Mouse (Mus musculus): Measurements from ENCODE around the gene Tomt.

Gene Tomt

GRCm38 (mm10) chr7:101900331-101901097 lies 5.6 kb downstream of the Tomt start:
- DNase-seq = no peak

- DNase-seq = peak; percentile 95
Measured at GRCm38 (mm10) chr7:101896104-101897066, 9.8 kb downstream of the Tomt start.

DNA sequence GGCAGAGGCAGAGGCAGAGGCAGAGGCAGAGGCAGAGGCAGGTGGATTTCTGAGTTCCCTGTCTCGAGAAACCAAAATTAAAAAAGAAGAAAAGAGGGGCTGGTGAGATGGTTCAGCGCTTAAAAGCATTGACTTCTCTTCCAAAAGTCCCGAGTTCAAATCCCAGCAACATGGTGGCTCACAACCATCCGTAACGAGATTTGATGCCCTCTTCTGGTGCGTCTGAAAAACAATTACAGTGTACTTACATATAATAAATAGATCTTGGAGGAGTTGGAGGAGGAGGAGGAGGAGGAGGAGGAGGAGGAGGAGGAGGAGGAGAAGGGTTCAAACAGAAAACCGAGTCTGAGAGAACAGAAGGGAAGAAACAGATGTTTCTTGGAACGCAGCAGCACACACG lies 10.5 kb downstream of the Tomt start:
- no peak for DNase-seq

- no peak for DNase-seq
Measured at GRCm38 (mm10) chr7:101888460-101888859, 17.7 kb downstream of the Tomt start.

- DNase-seq = no peak
Measured at GRCm38 (mm10) chr7:101886274-101886673, 19.9 kb downstream of the Tomt start.

DNA sequence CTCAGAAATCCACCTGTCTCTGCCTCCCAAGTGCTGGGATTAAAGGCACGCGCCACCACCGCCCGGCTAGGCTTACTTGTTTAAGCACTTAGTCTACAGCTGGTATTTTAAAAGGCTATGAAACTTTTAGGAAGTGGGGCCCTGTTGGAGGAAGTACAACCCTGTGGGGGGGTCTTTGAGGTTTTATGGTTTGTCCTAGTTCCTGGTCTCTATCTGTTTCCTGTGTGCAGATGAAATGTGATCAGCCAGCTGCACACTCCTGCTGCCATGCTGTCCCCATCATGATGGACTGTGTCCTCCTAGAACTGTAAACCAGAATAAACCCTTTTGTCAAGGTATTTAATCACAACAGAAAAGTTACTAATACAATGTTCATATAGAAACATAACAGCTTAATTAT lies 22.0 kb downstream of the Tomt start:
- DNase-seq = no peak

GRCm38 (mm10) chr7:101882413-101883154 lies 23.6 kb downstream of the Tomt start:
- DNase-seq = no peak

GRCm38 (mm10) chr7:101880855-101881254 lies 25.3 kb downstream of the Tomt start:
- DNase-seq = no peak

GRCm38 (mm10) chr7:101875978-101876377 lies 30.2 kb downstream of the Tomt start:
- DNase-seq = no peak

GRCm38 (mm10) chr7:101871296-101871695 lies 34.9 kb downstream of the Tomt start:
- DNase-seq = no peak

DNA sequence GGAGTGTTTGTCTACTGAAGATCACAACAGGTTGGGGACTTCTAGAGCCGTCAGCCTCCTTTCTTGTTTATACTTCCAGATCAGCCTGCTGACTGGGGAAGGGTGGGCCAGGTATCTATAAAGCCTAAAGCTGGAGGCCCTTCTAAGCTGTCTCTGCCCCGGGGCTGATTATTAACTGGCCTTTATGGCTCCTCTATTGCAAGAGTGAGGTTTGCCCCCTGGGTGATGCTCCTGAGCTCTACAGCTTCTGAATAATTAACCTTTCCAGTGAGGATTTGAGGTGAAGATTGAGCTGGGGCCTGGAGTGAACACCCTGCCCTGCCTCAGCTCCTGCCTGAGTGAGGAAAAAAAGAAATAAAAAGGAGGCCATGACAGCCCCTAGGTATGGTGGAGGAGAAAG lies 35.5 kb downstream of the Tomt start, which contains the start of gene Folr1:
Gene Folr1, minus strand, starts transcription at position 160 of the 400 bp plus-strand sequence.
- DNase-seq = no peak

DNA sequence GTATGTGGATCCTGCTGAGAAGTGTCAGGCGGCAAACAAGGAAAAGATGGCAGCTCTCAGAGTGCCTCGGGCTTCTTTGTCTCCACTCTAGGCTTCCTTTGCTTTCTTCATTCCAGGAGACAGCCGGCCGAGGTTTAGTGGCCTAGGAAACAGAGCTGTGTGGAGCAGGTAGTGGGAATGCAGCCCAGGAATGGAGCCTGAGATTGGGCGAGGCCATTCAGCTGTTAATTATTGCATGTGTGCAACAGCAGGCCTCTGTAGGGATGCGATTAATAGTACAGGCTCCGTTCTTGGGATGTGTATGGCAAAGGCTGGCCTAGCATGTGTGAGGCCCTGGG lies 37.0 kb downstream of the Tomt start:
- no peak for DNase-seq

DNA sequence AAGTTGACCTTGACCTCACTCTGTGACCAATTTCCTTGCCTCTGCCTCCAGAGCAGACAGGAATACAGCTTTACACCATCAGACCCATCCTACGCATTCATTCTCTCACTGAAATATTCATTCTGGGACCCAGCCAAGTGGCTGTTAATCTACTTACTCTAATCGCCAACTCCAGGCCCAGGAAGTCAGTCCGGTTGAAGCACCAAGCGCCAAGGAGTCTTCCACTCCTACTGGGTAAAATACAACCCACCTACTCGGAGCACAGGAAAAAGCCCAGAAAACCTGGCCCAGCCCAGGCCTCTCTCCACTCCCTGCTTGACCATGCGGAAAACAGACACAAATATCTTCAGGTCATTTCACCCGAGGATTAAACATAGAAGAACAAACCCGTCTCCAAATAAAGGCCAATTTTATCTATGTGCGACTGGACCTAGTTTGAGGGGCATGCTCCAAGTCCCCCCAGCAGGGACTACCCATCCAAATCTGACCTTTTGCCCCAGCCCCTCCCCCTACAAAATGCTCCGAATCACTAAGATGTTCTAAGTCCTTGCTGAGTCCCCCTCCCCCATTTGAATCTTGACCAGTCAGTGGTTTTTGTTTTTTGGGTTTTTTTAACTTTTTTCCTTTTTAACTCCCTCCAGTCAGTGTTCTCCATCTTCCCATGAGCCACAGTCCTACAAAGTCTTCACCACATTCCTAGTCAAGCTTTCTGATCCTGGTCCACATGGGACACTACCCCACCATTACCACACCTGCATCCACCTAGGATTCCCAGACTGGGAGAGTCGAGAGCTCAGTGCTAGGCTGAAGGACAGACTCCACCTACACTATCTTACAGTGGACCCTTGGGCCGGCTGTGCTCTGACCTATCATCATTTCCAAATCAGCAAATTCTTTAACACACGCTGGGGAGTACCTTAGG lies 37.7 kb downstream of the Tomt start:
- DNase-seq = no peak

DNA sequence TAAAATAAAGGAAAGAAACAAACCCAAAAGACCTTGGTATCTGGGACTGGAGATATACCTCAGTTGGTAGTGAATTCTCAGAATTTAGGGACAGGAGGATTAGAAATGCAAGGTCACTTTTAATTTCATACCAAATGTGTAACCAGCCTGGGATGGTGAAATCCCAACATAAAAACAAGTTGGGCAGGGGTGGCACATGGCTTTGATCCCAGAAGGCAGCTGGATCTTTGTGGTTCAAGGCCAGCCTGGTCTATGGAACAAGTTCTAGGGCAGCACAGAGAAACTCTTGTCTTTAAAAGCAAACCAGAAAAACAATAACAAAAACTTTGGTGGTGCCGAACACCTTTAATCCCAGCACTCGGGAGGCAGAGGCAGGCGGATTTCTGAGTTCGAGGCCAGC lies 38.7 kb downstream of the Tomt start:
- no peak for DNase-seq

DNA sequence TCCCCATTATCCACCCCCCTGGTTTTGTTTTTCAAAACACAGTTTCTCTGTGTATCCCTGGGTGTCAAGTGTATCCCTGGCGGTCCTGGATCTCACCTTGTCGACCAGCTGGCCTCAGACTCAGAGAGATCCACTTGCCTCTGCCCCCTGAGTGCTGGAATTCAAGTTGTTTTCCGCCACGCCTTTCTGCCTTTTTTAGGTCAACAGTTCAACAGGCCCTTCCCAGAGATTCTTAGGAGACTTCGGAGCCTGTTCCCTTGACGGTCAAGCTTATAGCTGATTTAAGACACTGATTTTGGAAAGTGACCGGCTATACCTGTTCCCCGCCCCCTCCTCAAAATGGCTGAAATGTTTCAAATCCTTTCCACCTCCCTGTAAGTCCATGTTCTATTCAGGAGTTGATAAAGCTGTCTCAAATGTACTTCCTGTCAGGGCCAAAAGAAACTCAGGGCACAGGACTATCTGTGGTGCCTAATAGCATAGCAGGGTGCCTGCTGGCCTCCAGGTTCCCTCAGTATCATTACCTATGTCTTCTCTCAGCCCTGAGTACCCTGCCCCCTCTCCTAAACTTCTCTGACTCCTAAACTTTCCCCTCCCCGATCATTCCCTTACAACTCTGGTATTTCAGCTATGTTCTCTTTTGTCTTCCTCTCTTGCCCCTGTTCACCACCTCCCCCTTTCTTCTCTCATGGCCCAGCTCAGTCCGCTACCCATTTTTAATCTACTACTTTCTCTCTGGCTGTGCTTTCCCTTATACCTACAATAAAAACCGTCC lies 39.5 kb downstream of the Tomt start:
- no peak for DNase-seq

- no peak for DNase-seq
Measured at GRCm38 (mm10) chr7:101863415-101863814, 42.7 kb downstream of the Tomt start, which contains the start of gene Anapc15. Anapc15 (plus strand) TSS chr7:101863715.

DNA sequence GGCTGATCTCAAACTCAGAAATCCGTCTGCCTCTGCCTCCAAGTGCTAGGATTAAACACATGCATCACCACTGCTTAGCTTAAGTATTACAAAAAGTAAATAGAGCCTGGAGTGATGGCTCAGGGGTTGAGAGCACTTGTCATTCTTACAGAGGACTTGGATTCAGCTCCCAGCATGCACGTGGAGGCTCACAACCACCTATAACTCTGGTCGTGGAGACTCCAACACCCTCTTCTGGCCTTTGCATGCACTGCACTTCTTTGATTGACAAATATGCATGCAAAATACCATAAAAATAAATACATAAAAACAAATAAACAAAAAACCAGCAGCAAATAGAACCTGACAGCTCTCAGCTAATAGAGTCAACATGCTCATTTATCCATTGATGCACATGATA lies 43.9 kb downstream of the Tomt start:
- no peak for DNase-seq

DNA sequence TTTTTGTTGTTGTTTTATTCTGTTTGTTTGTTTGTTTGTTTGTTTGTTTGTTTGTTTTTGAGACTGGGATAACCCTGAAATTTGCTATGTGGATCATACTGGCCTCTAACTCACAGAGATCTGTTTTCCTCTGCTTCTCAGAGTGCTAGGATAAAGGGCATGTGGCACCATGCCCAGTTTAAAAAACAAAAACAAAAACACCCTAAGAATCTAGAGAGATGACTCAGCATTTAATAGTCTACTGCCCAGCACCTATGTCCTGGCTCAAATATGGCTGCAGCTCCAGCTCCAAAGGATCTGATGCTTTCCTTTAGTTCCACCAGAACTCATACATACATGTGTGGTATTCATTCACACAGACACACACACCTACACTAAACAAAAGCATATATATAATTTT lies 45.2 kb downstream of the Tomt start:
- no peak for DNase-seq

GRCm38 (mm10) chr7:101858362-101858761 lies 47.8 kb downstream of the Tomt start:
- DNase-seq = no peak

DNA sequence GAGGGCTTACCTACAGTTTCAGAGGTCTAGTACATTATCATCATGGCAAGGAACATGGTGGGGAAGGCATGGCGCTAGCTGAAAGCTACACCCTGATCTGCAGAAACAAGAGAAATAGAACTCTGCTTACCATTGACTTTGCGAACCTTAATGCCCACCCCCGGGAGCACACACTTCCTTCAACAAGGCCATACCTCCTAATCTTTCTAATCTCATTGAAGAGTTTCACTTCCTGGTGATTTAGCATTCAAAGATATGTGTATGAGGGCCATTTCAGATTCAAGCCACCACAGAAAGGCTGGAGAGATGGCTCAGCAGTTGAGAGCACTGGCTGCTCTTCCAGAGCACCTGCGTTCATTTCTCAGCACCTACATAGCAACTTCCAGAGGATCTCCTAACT lies 49.1 kb downstream of the Tomt start, which contains the start of gene Folr2:
Gene Folr2, minus strand, starts transcription at position 101 of the 400 bp plus-strand sequence.
- DNase-seq = no peak

DNA sequence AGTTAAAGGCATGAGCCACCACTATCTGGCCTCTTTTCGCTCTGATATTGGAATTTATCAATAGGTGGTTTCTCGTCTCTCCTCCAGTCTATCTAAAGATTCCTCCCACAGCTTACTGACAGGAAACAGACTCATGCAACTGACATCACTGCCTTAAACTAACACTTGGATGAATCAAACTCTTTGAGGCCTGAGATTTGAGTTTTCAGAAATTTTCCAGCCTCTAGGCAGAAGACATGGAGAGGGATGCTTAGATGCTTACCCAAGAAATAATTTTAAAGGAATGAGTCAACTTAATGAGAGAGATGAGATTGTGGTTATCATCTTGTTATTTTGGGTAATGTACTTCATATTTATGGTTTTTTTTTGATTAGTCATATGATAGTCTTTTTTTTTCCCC lies 52.3 kb downstream of the Tomt start:
- no peak for DNase-seq
